Mouse (Mus musculus) MEL (cell line): ENCODE results near the gene Med7. TPM values are rescaled to one million over a fixed set of nuclear protein-coding genes. Genes with fewer than 3 reads are reported as not detected.

Experiments
- DNase-seq: peaks from one replicate; pipeline ENCODE4 v3.0.0; 2011; ENCODE audit warnings: low read depth, low spot score
- H3K27ac ChIP-seq: 2 replicates; pipeline ENCODE4 v1.5.1; 2012; ENCODE audit warnings: low read depth, mild to moderate bottlenecking, control low read depth, low read length, moderate library complexity; ENCODE audit not compliant: control insufficient read depth
- H3K27me3 ChIP-seq, 2 experiments: fragments of 150-350 bp in 1 of 2; sonication (generic) in 1 of 2; 2 replicates each; pipeline ENCODE4 v1.6.1; 2012; ENCODE audit warnings: low read length in 2 of 2, mild to moderate bottlenecking in 2 of 2, improper control_type of control experiment in 1 of 2, moderate library complexity in 1 of 2; ENCODE audit not compliant: insufficient read depth in 2 of 2, control insufficient read depth in 1 of 2
- H3K36me3 ChIP-seq, 2 experiments: 2 replicates each; pipeline ENCODE4 v1.6.1; 2012 to 2014; ENCODE audit warnings: low read length in 2 of 2, improper control_type of control experiment in 1 of 2, inconsistent platforms in 1 of 2, mild to moderate bottlenecking in 1 of 2; ENCODE audit not compliant: insufficient read depth in 2 of 2, control insufficient read depth in 1 of 2
- H3K4me1 ChIP-seq, 2 experiments: fragments of 150-350 bp in 1 of 2; sonication (generic) in 1 of 2; 2 replicates each; pipeline ENCODE4 v1.6.1; 2012; ENCODE audit warnings: low read length in 2 of 2, improper control_type of control experiment in 1 of 2, mild to moderate bottlenecking in 1 of 2; ENCODE audit not compliant: insufficient read depth in 2 of 2, control insufficient read depth in 1 of 2
- H3K4me3 ChIP-seq, 2 experiments: fragments of 150-350 bp in 1 of 2; sonication (generic) in 1 of 2; 2 replicates each; pipeline ENCODE4 v1.5.1; 2012; ENCODE audit warnings: low read depth in 2 of 2, low read length in 2 of 2, mild to moderate bottlenecking in 2 of 2, moderate library complexity in 2 of 2, control low read depth in 1 of 2, improper control_type of control experiment in 1 of 2; ENCODE audit not compliant: control insufficient read depth in 1 of 2, insufficient read depth in 1 of 2
- H3K79me2 ChIP-seq: 2 replicates; pipeline ENCODE4 v1.6.1; 2012; ENCODE audit warnings: mild to moderate bottlenecking, low read length, moderate library complexity; ENCODE audit not compliant: control insufficient read depth, poor library complexity, insufficient read depth
- H3K9ac ChIP-seq: 2 replicates; pipeline ENCODE4 v1.6.1; 2012; ENCODE audit warnings: low read depth, mild to moderate bottlenecking, control low read depth, low read length, moderate library complexity; ENCODE audit not compliant: control insufficient read depth, poor library complexity, severe bottlenecking
- H3K9me3 ChIP-seq: fragments of 150-350 bp; sonication (generic); replicated peaks from 2 replicates; pipeline ENCODE4 v1.6.1; 2012; ENCODE audit warnings: mild to moderate bottlenecking, low read length, improper control_type of control experiment, moderate library complexity; ENCODE audit not compliant: insufficient read depth
- BHLHE40 ChIP-seq: IDR thresholded peaks from 2 replicates; pipeline ENCODE4 v1.6.1; 2012; ENCODE audit warnings: low read depth, mild to moderate bottlenecking, inconsistent platforms, low read length, improper control_type of control experiment, borderline replicate concordance
- CHD1 ChIP-seq: IDR thresholded peaks from 2 replicates; pipeline ENCODE4 v1.6.1; 2012; ENCODE audit warnings: low read depth, mild to moderate bottlenecking, inconsistent platforms, low read length, improper control_type of control experiment
- CTCF ChIP-seq, 3 experiments: IDR thresholded peaks in 2 of 3; conservative IDR thresholded peaks in 1 of 3; 2 replicates each; pipeline ENCODE4 v1.5.1; 2011 to 2012; ENCODE audit warnings: low read length in 3 of 3, low read depth in 2 of 3, mild to moderate bottlenecking in 2 of 3, improper control_type of control experiment in 1 of 3, inconsistent platforms in 1 of 3, mixed read lengths in 1 of 3, moderate library complexity in 1 of 3; ENCODE audit not compliant: control insufficient read depth in 1 of 3, insufficient read depth in 1 of 3, poor library complexity in 1 of 3, severe bottlenecking in 1 of 3
- E2F4 ChIP-seq: IDR thresholded peaks from 2 replicates; pipeline ENCODE4 v1.6.1; 2011; ENCODE audit warnings: low read depth, low read length, improper control_type of control experiment, borderline replicate concordance
- EP300 ChIP-seq, 2 experiments: IDR thresholded peaks; 2 replicates each; pipeline ENCODE4 v1.6.1; 2011; ENCODE audit warnings: improper control_type of control experiment in 2 of 2, low read length in 2 of 2, low read depth in 1 of 2, mild to moderate bottlenecking in 1 of 2
- ETS1 ChIP-seq: IDR thresholded peaks from 2 replicates; pipeline ENCODE4 v1.6.1; 2012; ENCODE audit warnings: low read depth, mild to moderate bottlenecking, inconsistent platforms, low read length, improper control_type of control experiment, moderate library complexity
- JUND ChIP-seq: IDR thresholded peaks from 2 replicates; pipeline ENCODE4 v1.6.1; 2011; ENCODE audit warnings: low read depth, mild to moderate bottlenecking, improper control_type of control experiment, low read length
- KAT2A ChIP-seq: conservative IDR thresholded peaks from 2 replicates; pipeline ENCODE4 v1.6.1; 2012; ENCODE audit warnings: low read depth, low read length, improper control_type of control experiment, inconsistent platforms
- MAX ChIP-seq: IDR thresholded peaks from 2 replicates; pipeline ENCODE4 v1.6.1; 2011; ENCODE audit warnings: low read length, improper control_type of control experiment
- MAZ ChIP-seq: IDR thresholded peaks from 2 replicates; pipeline ENCODE4 v1.6.1; 2012; ENCODE audit warnings: low read depth, mild to moderate bottlenecking, inconsistent platforms, low read length, improper control_type of control experiment
- MEF2A ChIP-seq: IDR thresholded peaks from 2 replicates; pipeline ENCODE4 v1.6.1; 2014; ENCODE audit warnings: low read depth, mild to moderate bottlenecking, inconsistent platforms, low read length, improper control_type of control experiment; ENCODE audit not compliant: poor library complexity, insufficient replicate concordance, severe bottlenecking; ENCODE audit errors: extremely low read depth
- MXI1 ChIP-seq: IDR thresholded peaks from 2 replicates; pipeline ENCODE4 v1.6.1; 2011; ENCODE audit warnings: mild to moderate bottlenecking, low read depth, low read length, improper control_type of control experiment
- MYB ChIP-seq: IDR thresholded peaks from 2 replicates; pipeline ENCODE4 v1.6.1; 2011; ENCODE audit warnings: mild to moderate bottlenecking, low read depth, low read length, improper control_type of control experiment
- MYC ChIP-seq: IDR thresholded peaks from 2 replicates; pipeline ENCODE4 v1.6.1; 2011; ENCODE audit warnings: low read depth, mild to moderate bottlenecking, low read length, improper control_type of control experiment, moderate library complexity
- NELFE ChIP-seq: IDR thresholded peaks from 2 replicates; pipeline ENCODE4 v1.6.1; 2011; ENCODE audit warnings: low read depth, low read length, improper control_type of control experiment
- POLR2AphosphoS2 ChIP-seq: IDR thresholded peaks from 2 replicates; pipeline ENCODE4 v1.6.1; 2011; ENCODE audit warnings: low read length, improper control_type of control experiment
- POLR2AphosphoS5 ChIP-seq: IDR thresholded peaks from 2 replicates; pipeline ENCODE4 v1.6.1; 2012; ENCODE audit warnings: low read depth, borderline replicate concordance, mild to moderate bottlenecking, inconsistent platforms, low read length, moderate library complexity, mixed read lengths
- RAD21 ChIP-seq: IDR thresholded peaks from 2 replicates; pipeline ENCODE4 v1.6.1; 2011; ENCODE audit warnings: mild to moderate bottlenecking, low read depth, low read length, improper control_type of control experiment
- RCOR1 ChIP-seq: IDR thresholded peaks from 2 replicates; pipeline ENCODE4 v1.6.1; 2012; ENCODE audit warnings: low read depth, mild to moderate bottlenecking, inconsistent platforms, low read length, improper control_type of control experiment
- SIN3A ChIP-seq: IDR thresholded peaks from 2 replicates; pipeline ENCODE4 v1.6.1; 2012; ENCODE audit warnings: low read length, improper control_type of control experiment, inconsistent platforms
- SMC3 ChIP-seq: IDR thresholded peaks from 2 replicates; pipeline ENCODE4 v1.6.1; 2011; ENCODE audit warnings: low read depth, low read length, improper control_type of control experiment
- TAL1 ChIP-seq: IDR thresholded peaks from 2 replicates; pipeline ENCODE4 v1.6.1; 2012; ENCODE audit warnings: mild to moderate bottlenecking, inconsistent platforms, low read length, moderate library complexity, mixed read lengths
- TBP ChIP-seq: IDR thresholded peaks from 2 replicates; pipeline ENCODE4 v1.8.0; 2011; ENCODE audit warnings: low read depth, low read length, improper control_type of control experiment
- UBTF ChIP-seq: IDR thresholded peaks from 2 replicates; pipeline ENCODE4 v1.6.1; 2012; ENCODE audit warnings: low read depth, mild to moderate bottlenecking, inconsistent platforms, low read length, improper control_type of control experiment, moderate library complexity, borderline replicate concordance; ENCODE audit not compliant: insufficient read depth
- USF1 ChIP-seq: IDR thresholded peaks from 2 replicates; pipeline ENCODE4 v1.6.1; 2014; ENCODE audit warnings: low read depth, mild to moderate bottlenecking, inconsistent platforms, low read length, improper control_type of control experiment, moderate library complexity
- USF2 ChIP-seq, 2 experiments: IDR thresholded peaks; 2 replicates each; pipeline ENCODE4 v1.6.1; 2011 to 2012; ENCODE audit warnings: improper control_type of control experiment in 2 of 2, low read length in 2 of 2, borderline replicate concordance in 1 of 2, inconsistent platforms in 1 of 2, low read depth in 1 of 2, mild to moderate bottlenecking in 1 of 2; ENCODE audit not compliant: insufficient read depth in 1 of 2
- ZMIZ1 ChIP-seq: IDR thresholded peaks from 2 replicates; pipeline ENCODE4 v1.6.1; 2012; ENCODE audit warnings: low read depth, mild to moderate bottlenecking, inconsistent platforms, low read length, improper control_type of control experiment, moderate library complexity
- ZNF384 ChIP-seq: IDR thresholded peaks from 2 replicates; pipeline ENCODE4 v1.6.1; 2012; ENCODE audit warnings: low read depth, mild to moderate bottlenecking, inconsistent platforms, low read length, improper control_type of control experiment
- polyA plus RNA-seq, 2 experiments: library from polyadenylated mRNA; stranded (reverse) in 1 of 2; unstranded in 1 of 2; fragments of >175 nt in 1 of 2; fragments of >200 nt in 1 of 2; gene quantifications; 2 replicates each; pipeline versions ENCODE4 v1.2.1 to v1.2.4; 2012; ENCODE audit warnings: low replicate concordance in 2 of 2, low read depth in 1 of 2; ENCODE audit not compliant: insufficient read length in 2 of 2, insufficient read depth in 1 of 2, missing spikeins in 1 of 2
- total RNA-seq: library from RNA; depleted of rRNA; stranded (reverse); fragments of 300-350 nt; gene quantifications from 2 replicates; pipeline ENCODE4 v1.2.3, GENCODE M21; 2012

The Med7 gene
- total and polyA plus RNA-seq, 3 experiments: 56.5 to 57.8 TPM; not detected in 1

GRCm38 (mm10) chr11:46435363-46435762 lies 1.4 kb upstream of the Med7 start (continued):
- TF ChIP-seq NELFE (no peak), TBP (peak; percentile 33; the same call in 1 of the 2 replicates), MYB (peak; percentile 32; the same call in 1 of the 2 replicates), ZMIZ1 (no peak), CTCF (IDR thresholded peaks at IDR 0.05 in 2 of 3, conservative IDR thresholded peaks at IDR 0.05 in 1 of 3; ENCODE audit: control insufficient read depth in 1 of 3, insufficient read depth in 1 of 3, low read depth in 2 of 3, low read length in 3 of 3, poor library complexity in 1 of 3, severe bottlenecking in 1 of 3) (no peak), EP300 (IDR thresholded peaks at IDR 0.05; ENCODE audit: low read depth in 1 of 2, low read length in 2 of 2) (peak; percentile 81 to 86), MAX (no peak), TAL1 (peak; percentile 35), E2F4 (no peak), USF2 (IDR thresholded peaks at IDR 0.05; ENCODE audit: borderline replicate concordance in 1 of 2, insufficient read depth in 1 of 2, low read depth in 1 of 2, low read length in 2 of 2) (no peak), CHD1 (0 out of 2 replicates have a peak, but pooled peaks have one; percentile 2), SMC3 (no peak), ZNF384 (no peak), KAT2A (no peak), POLR2AphosphoS2 (no peak), BHLHE40 (no peak), RCOR1 (peak; percentile 69; the same call in 1 of the 2 replicates), USF1 (no peak), MEF2A (no peak)

- H3K4me3 ChIP-seq: peak overlapping the region; percentile 65 to 99
- H3K9ac ChIP-seq: peak overlapping the region; percentile 99
- H3K9me3 ChIP-seq: no peaks in the 10 kb centered on the region
- H3K27me3 ChIP-seq: no peaks in the 10 kb centered on the region
- peak; percentile 78 for DNase-seq
- H3K36me3 ChIP-seq: peaks cover 14 to 54% of the 10 kb centered on the region in 2 experiments
- peaks cover 36 to 46% of the 10 kb centered on the region in 2 experiments for H3K4me1 ChIP-seq
- peaks cover 28% of the 10 kb centered on the region for H3K79me2 ChIP-seq
- peak overlapping the region; percentile 92 for H3K27ac ChIP-seq
- TF ChIP-seq USF2 (IDR thresholded peaks at IDR 0.05; ENCODE audit: borderline replicate concordance in 1 of 2, insufficient read depth in 1 of 2, low read depth in 1 of 2, low read length in 2 of 2) (no peak), RCOR1 (0 out of 2 replicates have a peak, but pooled peaks have one; percentile 44), JUND (0 out of 2 replicates have a peak, but pooled peaks have one; percentile 33), MYC (0 out of 2 replicates have a peak, but pooled peaks have one; percentile 35), MAZ (peak; percentile 17; the same call in 1 of the 2 replicates), RAD21 (no peak), MAX (peak; percentile 42; the same call in 1 of the 2 replicates), UBTF (peak; percentile 69; the same call in 1 of the 2 replicates), SIN3A (peak; percentile 83), USF1 (0 out of 2 replicates have a peak, but pooled peaks have one; percentile 22), MXI1 (peak; percentile 64; the same call in 1 of the 2 replicates), NELFE (peak; percentile 29; the same call in 1 of the 2 replicates), ETS1 (peak; percentile 40; the same call in 1 of the 2 replicates), E2F4 (peak; percentile 51; the same call in 1 of the 2 replicates), POLR2AphosphoS5 (no peak), EP300 (IDR thresholded peaks at IDR 0.05; ENCODE audit: low read depth in 1 of 2, low read length in 2 of 2) (peak; percentile 38 to 43; a peak in 3 of 4 replicates), BHLHE40 (no peak), POLR2AphosphoS2 (no peak; the same call in 1 of the 2 replicates), TBP (peak; percentile 71), MYB (peak; percentile 54)
- TF ChIP-seq, all 39 proteins: peak for 15
Observed at GRCm38 (mm10) chr11:46437459-46438000, 805 bp downstream of the Med7 start.
